Mouse (Mus musculus) lung, postnatal 0 days (tissue): ENCODE data around the gene Galk1. TPM values are rescaled to one million over a fixed set of nuclear protein-coding genes. Genes with fewer than 3 reads are reported as not detected.
"Not testable (repeated sequence)": the region's sequence is repeated elsewhere in the genome, so short reads cannot be mapped to it uniquely, and the experiment has no call there.

Source experiments
- ATAC-seq: fragments of 200-750 bp; cut with Nextera tagmentation; 2 replicates; pipeline ENCODE4 v1.8.0; 2017; ENCODE audit warnings: moderate library complexity
- DNase-seq: peaks from one replicate; pipeline ENCODE4 v3.0.0-alpha.2; 2016; ENCODE audit warnings: low spot score
- H3K27ac ChIP-seq: fragments of 300-500 bp; sonication (generic); 2 replicates; pipeline ENCODE4 v1.5.1; 2014; ENCODE audit warnings: antibody characterized with exemption, mild to moderate bottlenecking, low read length, mixed read lengths
- H3K27me3 ChIP-seq: fragments of 300-500 bp; sonication (generic); replicated peaks from 2 replicates; pipeline ENCODE4 v1.6.1; 2014; ENCODE audit warnings: low read length, mixed read lengths; ENCODE audit not compliant: insufficient read depth
- H3K36me3 ChIP-seq: fragments of 300-500 bp; sonication (generic); 2 replicates; pipeline ENCODE4 v1.6.1; 2014; ENCODE audit warnings: low read length, mixed read lengths; ENCODE audit not compliant: insufficient read depth
- H3K4me1 ChIP-seq: fragments of 300-500 bp; sonication (generic); 2 replicates; pipeline ENCODE4 v1.6.1; 2014; ENCODE audit warnings: antibody characterized with exemption, low read depth, low read length, mixed read lengths; ENCODE audit not compliant: insufficient read depth
- H3K4me2 ChIP-seq: fragments of 300-500 bp; sonication (generic); replicated peaks from 2 replicates; pipeline ENCODE4 v1.6.1; 2014; ENCODE audit warnings: low read depth, mild to moderate bottlenecking, low read length, moderate library complexity, mixed read lengths
- H3K4me3 ChIP-seq: fragments of 300-500 bp; sonication (generic); 2 replicates; pipeline ENCODE4 v1.5.1; 2014; ENCODE audit warnings: low read depth, low read length
- H3K9ac ChIP-seq: fragments of 300-500 bp; sonication (generic); replicated peaks from 2 replicates; pipeline ENCODE4 v1.6.1; 2014; ENCODE audit warnings: low read depth, mild to moderate bottlenecking
- H3K9me3 ChIP-seq: fragments of 300-500 bp; sonication (generic); 2 replicates; pipeline ENCODE4 v1.6.1; 2016; ENCODE audit warnings: low read length, mixed read lengths
- CTCF ChIP-seq: IDR thresholded peaks from 2 replicates; pipeline ENCODE4 v1.5.1; 2016; ENCODE audit warnings: antibody characterized with exemption, mild to moderate bottlenecking
- EP300 ChIP-seq: IDR thresholded peaks from 2 replicates; pipeline ENCODE4 v1.6.1; 2016; ENCODE audit warnings: antibody characterized with exemption, mild to moderate bottlenecking, control low read depth
- WGBS: fragments of 180-500 bp; shearing (Covaris S2); extraction: QIAGEN DNeasy Blood & Tissue Kit; methylation state at CpG from one replicate; pipeline ENCODE4 v1.1.7; 2014; 5-methylcytosine and 5-hydroxymethylcytosine counted together
- polyA plus RNA-seq: library from polyadenylated mRNA; unstranded; fragments of >200 nt; fragmentation: Nextera tagmentation; extraction: Ambion mirVana; gene quantifications from 2 replicates; pipeline ENCODE4 v1.2.1, GENCODE M21; 2015

The Galk1 gene
- polyA plus RNA-seq, 1 experiment from 2014 or later: 95.6 TPM

DNA sequence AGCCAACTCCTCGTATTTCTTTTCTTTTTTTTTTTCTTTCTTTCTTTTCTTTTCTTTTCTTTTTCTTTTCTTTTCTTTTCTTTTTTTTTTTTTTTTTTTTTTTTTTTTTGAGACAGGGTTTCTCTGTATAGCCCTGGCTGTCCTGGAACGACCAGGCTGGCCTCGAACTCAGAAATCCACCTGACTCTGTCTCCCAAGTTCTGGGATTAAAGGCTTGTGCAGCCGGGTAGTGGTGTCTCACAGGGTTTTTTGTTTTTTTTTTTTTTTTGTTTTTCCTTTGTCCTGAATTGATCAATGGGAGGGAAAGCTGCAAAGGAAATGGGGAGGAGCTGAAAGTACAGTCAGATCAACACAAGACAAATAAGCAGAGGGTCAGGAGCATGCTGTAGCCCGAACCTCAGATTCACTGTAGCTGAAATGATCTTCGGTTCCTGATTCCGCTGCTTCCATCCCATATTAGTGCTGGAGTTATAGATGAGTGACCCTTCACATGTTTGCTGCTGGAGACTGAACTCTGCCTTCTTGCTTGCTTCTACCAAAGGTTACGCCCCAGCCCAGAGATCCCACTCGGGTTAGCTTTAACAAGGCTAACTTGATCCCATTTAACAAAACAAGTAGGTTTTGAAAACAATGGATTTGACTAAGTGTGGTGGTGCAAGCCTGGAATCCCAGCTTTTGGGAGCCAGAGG, 15.8 kb upstream of the Galk1 start:
- Histone ChIP-seq H3K4me2 (no peak overlapping the region), H3K36me3 (no peaks in the 10 kb centered on the region), H3K27ac (no peak overlapping the region), H3K4me3 (no peak overlapping the region), H3K9me3 (no peaks in the 10 kb centered on the region), H3K4me1 (peaks cover 12% of the 10 kb centered on the region; the same call in 1 of the 2 replicates), H3K9ac (no peak overlapping the region), H3K27me3 (no peaks in the 10 kb centered on the region)
- 78% methylated on average over 9 of the region's 9 CpGs for WGBS
- ATAC-seq (no peak), DNase-seq (no peak)
- TF ChIP-seq EP300 (no peak), CTCF (no peak)

DNA sequence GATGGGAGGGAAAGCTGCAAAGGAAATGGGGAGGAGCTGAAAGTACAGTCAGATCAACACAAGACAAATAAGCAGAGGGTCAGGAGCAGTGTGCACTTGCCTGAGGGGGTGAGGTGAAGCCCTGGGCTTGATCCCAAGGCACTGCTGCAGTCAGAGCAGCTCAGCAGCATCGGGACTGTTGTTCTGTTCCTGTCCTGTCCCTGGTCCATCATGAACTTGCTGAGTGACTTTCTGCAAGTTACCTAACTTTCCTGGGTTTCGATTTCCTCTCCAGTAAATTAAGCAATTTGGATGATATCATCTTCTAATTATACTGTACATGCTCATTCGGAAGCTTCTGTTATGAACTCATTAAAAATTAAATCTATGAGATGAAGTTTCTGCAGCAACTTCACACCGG, 15.2 kb upstream of the Galk1 start, which contains the start of gene H3f3b:
Gene H3f3b (minus strand): TSS at position 207 of the 400 bp plus-strand sequence.
- H3K4me2 ChIP-seq: no peak within 1 kb of the TSS
- no peak within 1 kb of the TSS for H3K9ac ChIP-seq
- ATAC-seq (no peak), DNase-seq (peak; percentile 55)
- no peaks in the 10 kb centered on the region for H3K27me3 ChIP-seq
- peaks cover 12% of the 10 kb centered on the region; the same call in 1 of the 2 replicates for H3K4me1 ChIP-seq
- WGBS: 66% methylated on average over 4 of the region's 4 CpGs
- H3K27ac ChIP-seq: no peak within 1 kb of the TSS
- no peak within 1 kb of the TSS for H3K4me3 ChIP-seq
- no peaks in the 10 kb centered on the region for H3K36me3 ChIP-seq
- no peak for TF ChIP-seq EP300
- TF ChIP-seq CTCF: no peak
- no peaks in the 10 kb centered on the region for H3K9me3 ChIP-seq

DNA sequence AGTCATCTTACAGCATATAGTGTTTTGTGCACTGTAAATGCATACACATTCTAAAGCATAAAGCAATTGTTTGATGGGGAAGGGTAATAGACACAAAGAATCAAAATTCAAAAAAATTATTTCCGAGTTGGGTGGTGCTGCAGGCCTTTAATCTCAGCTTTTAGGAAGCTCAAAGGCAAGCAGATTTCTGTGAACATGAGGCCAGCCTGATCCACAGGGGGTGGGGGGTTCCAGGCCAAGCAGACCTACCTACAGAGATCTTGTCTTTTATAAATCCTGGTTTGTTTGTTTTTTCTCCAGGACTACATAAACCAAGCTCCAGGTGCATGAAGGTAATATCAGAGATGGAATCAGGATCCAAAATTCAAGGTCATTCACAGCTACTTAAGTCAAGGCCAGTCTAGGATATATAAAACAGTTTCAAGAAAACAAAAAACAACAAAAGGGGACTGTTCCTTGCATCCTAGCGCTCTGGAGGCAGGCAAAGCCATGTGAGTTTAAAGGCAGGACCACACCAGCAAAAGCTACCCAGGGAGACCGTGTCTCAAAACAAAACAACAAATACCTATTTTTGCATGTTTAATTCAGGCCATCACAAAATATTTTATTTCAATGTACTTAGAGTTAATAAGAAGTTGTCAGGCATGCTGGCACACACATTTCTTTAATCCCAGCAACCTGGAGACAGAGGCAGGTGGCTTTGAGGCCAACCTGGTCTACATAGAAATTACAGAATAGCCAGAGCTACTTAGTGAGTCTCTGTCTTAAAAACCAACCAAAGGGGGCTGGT, 12.7 kb upstream of the Galk1 start:
- ATAC-seq: no peak
- no peak for TF ChIP-seq CTCF
- peaks cover 3% of the 10 kb centered on the region; the same call in 1 of the 2 replicates for H3K4me1 ChIP-seq
- 95% methylated on average over 3 of the region's 3 CpGs for WGBS
- H3K4me3 ChIP-seq: no peak overlapping the region
- no peaks in the 10 kb centered on the region for H3K9me3 ChIP-seq
- H3K9ac ChIP-seq: no peak overlapping the region
- H3K27ac ChIP-seq: peak overlapping the region; percentile 47; the same call in 1 of the 2 replicates
- DNase-seq: no peak
- H3K36me3 ChIP-seq: peaks cover 10% of the 10 kb centered on the region
- H3K4me2 ChIP-seq: no peak overlapping the region
- H3K27me3 ChIP-seq: no peaks in the 10 kb centered on the region

DNA sequence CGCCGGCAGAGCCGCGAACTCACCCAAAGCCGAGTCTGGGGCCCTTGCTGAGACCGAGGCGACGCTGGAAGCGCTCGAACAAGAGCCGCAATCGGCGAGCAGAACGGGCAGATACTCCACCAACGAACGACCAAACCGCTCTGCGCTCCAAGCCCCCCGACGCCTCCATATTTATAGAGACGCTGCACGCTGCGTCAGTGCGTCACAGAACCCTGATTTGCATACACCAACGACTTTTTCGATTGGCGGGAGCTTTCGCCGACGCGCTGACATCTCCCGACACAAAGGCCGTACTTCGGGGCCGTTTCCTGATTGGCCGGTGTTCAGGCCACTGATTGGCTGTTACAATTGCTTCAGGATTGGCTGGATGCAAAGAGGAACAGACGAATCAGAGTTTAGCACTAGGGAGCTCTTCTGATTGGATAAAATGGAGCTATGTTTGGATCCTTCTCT, 11.9 kb upstream of the Galk1 start:
- Histone ChIP-seq H3K4me3 (peak overlapping the region; percentile 91), H3K27ac (peak overlapping the region; percentile 99), H3K4me1 (peaks cover 2% of the 10 kb centered on the region; the same call in 1 of the 2 replicates), H3K36me3 (peaks cover 10% of the 10 kb centered on the region), H3K4me2 (no peak overlapping the region), H3K27me3 (no peaks in the 10 kb centered on the region), H3K9me3 (no peaks in the 10 kb centered on the region), H3K9ac (peak overlapping the region; percentile 99)
- DNase-seq (peak; percentile 100), ATAC-seq (peak; percentile 92)
- no peak for TF ChIP-seq CTCF
- peak; percentile 81 for TF ChIP-seq EP300
- under 1% methylated on average over 36 of the region's 37 CpGs for WGBS

DNA sequence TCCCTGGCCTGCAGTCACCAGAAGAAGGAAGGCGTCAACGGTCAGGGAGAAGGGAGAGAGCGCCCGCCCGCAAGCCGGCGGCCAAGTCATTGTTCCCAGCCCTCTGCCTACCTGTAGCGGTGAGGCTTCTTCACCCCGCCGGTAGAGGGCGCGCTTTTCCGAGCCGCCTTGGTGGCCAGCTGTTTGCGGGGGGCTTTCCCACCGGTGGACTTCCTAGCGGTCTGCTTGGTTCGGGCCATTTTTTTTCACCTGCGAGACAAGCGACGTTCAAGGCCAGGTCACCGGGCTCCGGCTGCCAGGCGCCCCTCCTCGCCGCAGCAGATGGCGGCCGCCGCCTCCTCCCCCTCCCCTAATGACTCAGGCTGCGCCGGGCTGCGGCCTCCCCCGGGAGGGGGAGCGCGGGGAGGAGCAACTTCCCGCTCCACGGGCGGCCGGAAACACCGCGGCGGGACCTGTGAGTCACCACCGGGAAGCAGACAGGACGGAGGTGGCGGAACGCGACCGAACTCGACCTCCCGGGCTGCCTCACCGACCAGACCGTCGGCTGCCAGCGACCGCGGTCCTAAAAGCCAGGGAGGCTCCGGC, 11.3 kb upstream of the Galk1 start:
- TF ChIP-seq EP300 (no peak), CTCF (peak; percentile 82)
- H3K36me3 ChIP-seq: peaks cover 10% of the 10 kb centered on the region
- peak overlapping the region; percentile 44 for H3K4me2 ChIP-seq
- H3K9ac ChIP-seq: peak overlapping the region; percentile 99
- H3K9me3 ChIP-seq: no peaks in the 10 kb centered on the region
- H3K4me3 ChIP-seq: peak overlapping the region; percentile 91
- WGBS: under 1% methylated on average over 54 of the region's 57 CpGs
- H3K4me1 ChIP-seq: no peaks in the 10 kb centered on the region; the same call in 1 of the 2 replicates
- H3K27me3 ChIP-seq: no peaks in the 10 kb centered on the region
- ATAC-seq (peak; percentile 68), DNase-seq (no peak)
- peak overlapping the region; percentile 99 for H3K27ac ChIP-seq

DNA sequence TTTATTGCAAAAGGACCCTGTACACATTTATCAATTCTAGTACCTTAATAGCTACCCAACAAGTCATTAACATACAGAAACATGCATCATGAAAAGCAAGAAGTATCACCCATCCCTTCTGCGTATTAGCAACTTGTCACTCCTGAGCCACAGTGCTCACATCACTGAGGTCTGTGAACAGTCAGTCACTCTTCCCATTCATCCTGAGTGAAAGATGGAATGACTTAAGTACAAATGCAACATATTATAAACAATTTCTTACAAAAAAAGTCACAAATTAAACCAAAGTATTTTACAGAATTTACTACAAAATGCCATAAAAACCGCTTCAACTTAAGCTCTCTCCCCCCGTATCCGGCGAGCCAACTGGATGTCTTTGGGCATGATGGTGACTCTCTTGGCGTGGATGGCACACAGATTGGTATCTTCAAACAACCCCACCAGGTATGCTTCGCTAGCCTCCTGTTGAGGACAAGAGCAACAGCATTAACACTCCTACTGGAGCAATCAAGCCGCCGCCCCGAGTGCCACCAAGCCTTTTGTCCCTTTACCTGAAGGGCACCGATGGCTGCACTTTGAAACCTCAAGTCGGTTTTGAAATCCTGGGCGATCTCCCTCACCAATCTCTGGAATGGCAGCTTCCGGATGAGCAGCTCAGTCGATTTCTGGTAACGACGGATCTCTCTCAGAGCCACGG, 10.7 kb upstream of the Galk1 start:
- H3K9ac ChIP-seq: peak overlapping the region; percentile 99
- H3K4me2 ChIP-seq: peak overlapping the region; percentile 44
- H3K27me3 ChIP-seq, H3K4me1 ChIP-seq, H3K9me3 ChIP-seq, ATAC-seq, DNase-seq: not testable (repeated sequence)
- H3K4me3 ChIP-seq: peak overlapping the region; percentile 91
- peaks cover 10% of the 10 kb centered on the region for H3K36me3 ChIP-seq
- WGBS: 1% methylated on average over 18 of the region's 18 CpGs
- peak overlapping the region; percentile 99 for H3K27ac ChIP-seq
